Mouse (Mus musculus) lung, postnatal 36 days (tissue): ENCODE measurements around the gene Tbl1xr1.
A peak's percentile ranks its signal among the peaks of the same experiment; 100 is the strongest.

Experiments
- DNase-seq: peaks from one replicate; pipeline ENCODE4 v3.0.0; 2022; ENCODE audit warnings: mixed read lengths

Tbl1xr1 gene

DNA sequence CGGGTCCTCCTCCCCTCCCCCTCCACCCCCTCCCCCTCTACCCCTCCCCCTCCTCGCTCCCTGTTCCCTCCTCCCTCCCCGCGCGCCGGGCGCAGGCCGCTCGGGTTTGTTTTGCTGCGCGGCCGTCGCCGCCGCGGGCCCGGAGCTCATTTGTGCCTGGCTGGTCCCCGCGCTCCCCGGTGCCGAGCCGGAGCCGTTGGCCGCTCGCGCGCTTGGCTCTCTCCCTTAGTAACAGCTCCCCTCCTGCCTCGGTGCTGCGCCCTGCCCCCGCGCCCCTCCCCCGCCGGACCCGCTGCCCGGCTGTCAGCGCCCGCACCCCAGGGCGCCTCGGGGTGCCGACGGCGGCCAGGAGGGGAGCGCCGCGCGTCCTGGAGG is at the start of gene Tbl1xr1:
TSS of gene Tbl1xr1 (plus strand) at position 92 of the 375 bp plus-strand sequence.
- DNase-seq: peak; percentile 96

DNA sequence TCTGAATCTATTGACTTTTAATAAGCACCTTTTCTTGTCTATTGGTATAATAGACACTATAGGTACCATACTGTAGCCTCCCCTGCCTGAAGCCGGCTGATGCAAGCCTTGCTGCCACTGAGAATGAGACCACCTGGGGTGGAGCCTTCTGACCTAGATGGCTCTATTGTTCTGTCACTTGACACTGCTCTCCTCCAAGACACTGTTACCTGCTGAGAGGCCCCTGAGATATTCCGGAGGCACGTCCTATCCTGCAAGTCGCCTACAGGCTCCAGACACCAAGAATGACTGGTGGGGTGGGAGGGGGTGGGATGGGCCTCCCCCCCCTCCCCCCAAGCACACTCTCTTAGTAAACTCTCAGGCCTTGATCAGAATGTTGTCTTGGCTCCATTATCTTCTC is 38.4 kb upstream of the Tbl1xr1 start:
- no peak for DNase-seq

GRCm38 (mm10) chr3:22039036-22039795 is 37.2 kb upstream of the Tbl1xr1 start:
- DNase-seq: no peak

DNA sequence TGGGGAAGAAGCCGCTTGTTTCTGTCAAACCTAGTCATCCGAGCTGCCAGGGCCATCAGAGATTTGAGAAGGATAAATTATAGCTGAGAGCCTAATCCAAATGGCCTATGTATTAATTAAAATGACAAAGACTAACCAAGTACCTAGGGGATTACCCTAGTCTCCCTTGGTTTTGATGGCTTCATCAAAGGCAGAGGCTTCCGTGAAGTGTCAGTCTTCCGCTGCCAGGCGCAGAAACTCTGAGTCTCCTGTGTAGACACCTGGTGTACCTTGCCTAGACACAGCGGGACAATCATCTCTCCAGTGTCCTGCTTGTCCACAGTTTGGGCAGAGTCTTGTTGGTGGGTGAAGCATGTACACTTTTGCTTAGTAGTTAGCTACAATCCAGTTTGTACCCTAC is 35.8 kb upstream of the Tbl1xr1 start:
- no peak for DNase-seq

DNA sequence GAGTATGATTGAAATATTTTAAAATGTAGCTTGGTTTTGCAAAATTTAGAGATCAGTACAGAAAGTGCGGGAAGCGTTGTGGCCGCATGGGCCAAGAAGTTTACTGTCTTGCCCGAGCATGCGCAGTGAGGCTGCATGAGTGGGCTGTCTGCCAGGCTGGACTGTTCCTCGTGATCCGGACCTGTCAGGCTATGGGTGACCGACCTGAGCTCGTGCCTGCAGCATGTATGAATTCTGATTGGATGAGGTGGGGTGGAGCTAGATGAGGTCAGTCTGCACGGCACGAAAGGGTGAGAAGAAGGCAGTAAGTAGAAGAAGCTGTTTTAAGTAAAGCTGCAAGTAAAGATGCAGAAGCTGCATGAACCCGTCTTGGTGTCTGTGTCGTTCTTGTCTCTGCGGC is 29.2 kb upstream of the Tbl1xr1 start:
- DNase-seq: no peak

DNA sequence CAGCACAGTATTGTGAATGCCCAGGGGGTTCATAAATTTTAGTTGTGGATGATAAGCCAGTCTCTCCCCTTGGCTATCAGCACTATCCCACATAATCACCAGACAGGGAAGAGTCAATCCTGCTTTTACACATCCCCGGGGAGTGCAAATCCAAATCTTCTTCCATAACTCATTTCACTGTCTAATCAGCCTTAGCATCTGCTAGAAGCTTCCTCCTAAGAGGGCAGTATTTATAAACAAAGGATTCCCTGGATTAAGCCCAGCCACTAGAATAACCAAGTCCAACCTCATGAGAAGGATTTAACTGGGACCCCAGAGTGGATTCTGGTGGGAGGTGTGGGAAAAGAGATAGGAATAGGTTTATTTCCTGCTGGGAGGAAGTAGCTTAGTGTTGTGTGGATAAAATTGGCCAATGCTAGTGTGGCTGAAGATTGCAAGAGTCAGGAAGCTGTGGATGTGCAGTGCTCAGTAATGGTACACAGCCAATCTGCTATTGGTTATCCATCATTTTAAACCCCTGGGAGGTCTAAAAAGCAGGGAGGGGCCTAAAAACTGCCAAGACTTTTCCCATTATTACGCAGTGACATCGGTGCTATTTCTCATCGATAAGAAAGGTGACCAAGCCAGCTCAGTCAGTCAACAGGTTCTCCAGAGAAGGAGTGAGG is 19.7 kb upstream of the Tbl1xr1 start:
- no peak for DNase-seq

- DNase-seq: no peak
These were observed 18.1 kb upstream of the Tbl1xr1 start for GRCm38 (mm10) chr3:22058206-22058804.

- no peak for DNase-seq
These were observed 15.3 kb upstream of the Tbl1xr1 start for GRCm38 (mm10) chr3:22061163-22061562.

- no peak for DNase-seq
These were observed 7.8 kb upstream of the Tbl1xr1 start for GRCm38 (mm10) chr3:22068621-22069020.

DNA sequence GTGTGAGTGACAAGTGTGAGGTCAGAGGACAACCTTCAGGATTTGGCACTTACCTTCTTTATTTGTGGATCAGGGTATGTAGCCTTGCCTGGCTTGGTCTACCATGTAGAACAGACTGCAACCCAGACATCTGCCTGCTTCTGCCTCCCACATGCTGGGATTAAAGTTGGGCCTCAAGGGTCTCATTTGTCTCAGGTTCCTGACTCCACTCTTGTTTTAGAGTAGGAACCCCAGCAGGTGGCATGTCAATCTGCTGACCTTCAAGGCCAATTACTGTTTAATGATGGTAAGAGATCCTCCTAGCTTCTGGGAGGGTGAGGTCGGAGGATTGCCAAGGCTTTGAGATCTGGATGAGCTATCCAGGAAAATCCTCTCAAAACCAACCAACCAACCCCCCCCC is 2.5 kb upstream of the Tbl1xr1 start:
- no peak for DNase-seq

DNA sequence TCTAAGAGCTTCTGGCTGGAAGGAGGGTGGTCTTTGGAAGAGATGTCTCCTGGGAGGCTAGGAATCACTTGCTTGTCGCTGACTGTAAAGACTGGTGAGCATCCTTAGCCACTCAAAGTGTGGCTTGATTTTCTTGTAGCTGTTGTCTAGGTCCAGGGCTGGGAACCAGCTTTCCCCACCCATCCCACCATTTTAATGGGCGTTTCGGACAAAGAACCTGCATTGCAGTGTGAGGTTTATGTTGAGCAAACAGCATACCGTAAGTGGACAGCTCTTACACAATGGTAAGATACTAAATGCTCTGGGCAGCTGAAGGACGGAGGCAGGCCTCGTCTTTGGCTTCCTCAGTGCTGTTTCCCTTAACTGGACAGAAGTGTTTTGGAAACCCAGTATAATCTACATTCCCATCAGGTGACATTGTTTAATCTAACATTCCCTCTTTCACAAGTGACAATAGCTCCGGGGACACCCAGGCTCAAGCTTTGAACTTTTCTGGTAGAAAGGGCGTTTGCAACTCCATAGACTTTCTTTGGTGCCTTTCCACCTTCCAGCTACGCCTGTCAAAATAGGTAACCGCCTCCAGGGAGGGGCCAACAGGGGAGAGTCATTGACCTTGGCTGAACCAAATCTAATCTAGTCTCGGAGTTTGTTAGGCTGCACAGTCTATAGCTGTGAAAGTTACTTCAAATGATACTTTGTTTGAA is 1.7 kb upstream of the Tbl1xr1 start:
- peak; percentile 78 for DNase-seq

DNA sequence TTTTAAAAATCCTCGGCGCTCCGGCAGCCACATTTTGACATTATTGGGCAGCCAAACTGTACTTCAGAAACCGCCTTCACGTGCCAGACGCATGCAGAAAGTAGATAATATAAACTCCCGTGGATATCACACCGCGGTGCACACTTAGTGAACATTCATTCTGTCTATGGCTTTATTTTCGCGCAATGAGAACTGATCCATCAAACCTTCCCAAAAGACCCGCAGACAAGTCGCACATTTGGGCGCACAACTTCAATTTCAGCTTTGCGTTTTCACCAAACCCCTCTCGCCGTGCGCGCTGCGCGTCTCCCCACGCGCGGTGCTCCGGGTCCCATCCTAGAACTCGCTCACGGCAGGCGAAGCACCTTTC is 950 bp upstream of the Tbl1xr1 start:
- peak; percentile 46 for DNase-seq

- DNase-seq: peak; percentile 93
These were observed 428 bp upstream of the Tbl1xr1 start for GRCm38 (mm10) chr3:22075887-22076560.

DNA sequence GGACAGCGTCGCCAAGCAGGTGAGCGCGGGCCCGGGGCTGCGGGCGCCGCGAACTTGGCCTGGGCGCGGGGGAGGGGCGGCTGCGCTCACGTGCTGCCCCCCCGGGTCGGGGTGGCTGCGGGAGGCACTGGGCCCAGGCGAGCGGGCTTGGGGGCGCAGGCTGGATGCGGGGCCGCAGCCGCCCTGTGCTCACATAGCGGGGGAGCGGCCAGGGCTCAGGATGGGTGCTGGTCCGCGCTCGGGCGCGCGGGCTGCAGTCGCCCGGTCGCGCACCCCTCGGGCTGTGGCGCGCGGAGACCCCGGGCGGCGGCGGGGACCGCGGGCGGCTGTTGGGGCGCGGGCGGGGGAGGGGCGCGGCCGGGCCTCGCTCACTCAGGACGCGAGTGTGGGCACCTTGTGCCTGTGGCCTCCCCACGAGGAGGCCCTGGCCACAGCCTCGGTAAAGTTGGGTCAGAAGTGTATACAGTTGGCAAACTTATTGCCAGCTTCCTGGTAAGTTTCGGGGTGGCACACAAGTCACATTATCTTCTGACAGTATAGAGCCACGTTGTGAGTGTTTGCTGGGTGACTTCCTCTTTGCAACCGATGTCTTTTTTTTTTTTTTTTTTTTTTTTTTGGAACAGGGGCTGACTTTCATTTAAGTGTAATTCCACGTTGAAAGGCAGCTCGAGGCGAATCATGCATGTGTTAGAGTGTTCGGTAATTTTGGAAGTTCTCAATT is 644 bp downstream of the Tbl1xr1 start:
- peak; percentile 69 for DNase-seq

GRCm38 (mm10) chr3:22077657-22078475 is 1.4 kb downstream of the Tbl1xr1 start:
- peak; percentile 47 for DNase-seq

- DNase-seq: no peak
These were observed 2.1 kb downstream of the Tbl1xr1 start for GRCm38 (mm10) chr3:22078529-22078928.

GRCm38 (mm10) chr3:22081869-22082268 is 5.4 kb downstream of the Tbl1xr1 start:
- no peak for DNase-seq

DNA sequence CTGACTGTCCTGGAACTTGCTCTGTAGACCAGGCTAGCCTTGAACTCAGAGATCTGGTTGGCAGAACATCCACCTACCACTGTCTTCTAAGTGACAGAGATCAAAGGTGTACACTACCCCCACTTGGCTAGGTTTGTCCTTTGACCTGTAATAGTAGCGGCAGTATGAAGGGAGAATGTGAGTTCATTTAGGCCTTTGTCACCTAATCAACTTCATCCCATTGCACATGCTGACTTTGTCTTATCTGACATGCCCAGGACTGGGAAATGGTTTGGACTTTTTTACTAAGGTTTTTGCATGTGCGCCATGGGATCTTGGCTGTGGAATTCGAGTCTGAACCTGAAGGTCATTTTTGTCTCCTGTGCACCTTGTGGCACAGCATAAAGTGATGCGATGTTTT is 6.4 kb downstream of the Tbl1xr1 start:
- no peak for DNase-seq

DNA sequence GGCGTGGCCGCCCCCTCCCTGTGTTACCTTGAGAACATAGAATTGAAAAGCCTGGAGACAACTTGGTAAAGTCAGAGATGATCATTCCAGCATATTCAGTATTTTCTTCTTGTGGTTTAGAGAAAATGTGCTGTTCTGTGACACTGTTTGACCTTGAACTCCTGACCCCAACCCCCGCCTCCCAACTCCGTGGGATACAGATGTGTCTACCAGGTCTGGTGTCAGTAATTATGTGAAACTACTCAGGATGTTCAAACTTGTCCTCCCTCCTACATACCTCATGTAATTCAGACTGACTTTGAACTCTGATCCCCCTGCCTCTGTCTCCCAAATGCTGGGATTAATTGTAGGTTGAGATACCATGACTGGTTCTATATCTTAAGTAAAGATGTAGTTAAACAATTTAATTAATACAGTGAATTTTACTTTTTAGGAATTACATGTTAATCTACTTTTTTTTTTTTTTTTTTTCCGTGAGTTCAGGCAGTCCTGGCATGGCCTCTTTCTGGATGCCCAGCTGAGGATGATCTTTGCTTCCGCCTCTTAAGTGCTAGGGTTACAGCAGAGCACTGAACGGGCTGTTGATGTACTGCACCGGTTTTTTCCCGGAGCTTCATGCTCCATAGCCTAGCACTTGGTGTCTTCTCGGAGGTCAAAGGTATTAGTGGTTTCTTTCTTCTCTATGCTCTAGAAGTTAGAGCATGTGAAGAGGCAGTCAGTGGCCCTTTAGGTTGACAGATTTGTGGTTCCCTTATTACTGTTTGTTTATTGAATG is 8.0 kb downstream of the Tbl1xr1 start:
- no peak for DNase-seq

- no peak for DNase-seq
These were observed 13.4 kb downstream of the Tbl1xr1 start for GRCm38 (mm10) chr3:22089825-22090224.
